Mouse (Mus musculus) stomach, postnatal 0 days (tissue): ENCODE measurements around the gene Rptor. TPM values are rescaled to one million over a fixed set of nuclear protein-coding genes. Genes with fewer than 3 reads are reported as not detected.

Experiments
- ATAC-seq: fragments of 200-750 bp; cut with Nextera tagmentation; 2 replicates; pipeline ENCODE4 v1.8.0; 2017; ENCODE audit not compliant: low FRiP score, low TSS enrichment
- DNase-seq: peaks from one replicate; pipeline ENCODE4 v3.0.0-alpha.2; 2016; ENCODE audit warnings: low spot score
- H3K27ac ChIP-seq: fragments of 300-500 bp; sonication (generic); replicated peaks from 2 replicates; pipeline ENCODE4 v1.5.1; 2014; ENCODE audit warnings: mild to moderate bottlenecking, control low read depth
- H3K27me3 ChIP-seq: fragments of 300-500 bp; sonication (generic); 2 replicates; pipeline ENCODE4 v1.6.1; 2014; ENCODE audit warnings: low read length; ENCODE audit not compliant: control insufficient read depth, insufficient read depth
- H3K36me3 ChIP-seq: fragments of 300-500 bp; sonication (generic); 2 replicates; pipeline ENCODE4 v1.6.1; 2014; ENCODE audit warnings: low read length, mixed read lengths; ENCODE audit not compliant: control insufficient read depth, insufficient read depth
- H3K4me1 ChIP-seq: fragments of 300-500 bp; sonication (generic); replicated peaks from 2 replicates; pipeline ENCODE4 v1.6.1; 2014; ENCODE audit warnings: antibody characterized with exemption; ENCODE audit not compliant: control insufficient read depth, insufficient read depth
- H3K4me2 ChIP-seq: fragments of 300-500 bp; sonication (generic); replicated peaks from 2 replicates; pipeline ENCODE4 v1.6.1; 2014; ENCODE audit warnings: low read depth, mild to moderate bottlenecking, control low read depth, moderate library complexity
- H3K4me3 ChIP-seq: fragments of 300-500 bp; sonication (generic); 2 replicates; pipeline ENCODE4 v1.5.1; 2014; ENCODE audit warnings: low read depth, low read length, control low read depth
- H3K9ac ChIP-seq: fragments of 300-500 bp; sonication (generic); 2 replicates; pipeline ENCODE4 v1.6.1; 2014; ENCODE audit warnings: mild to moderate bottlenecking, low read length, control low read depth, mixed read lengths
- H3K9me3 ChIP-seq: fragments of 300-500 bp; sonication (generic); 2 replicates; pipeline ENCODE4 v1.6.1; 2016; ENCODE audit warnings: low read length; ENCODE audit not compliant: control insufficient read depth
- CTCF ChIP-seq: IDR thresholded peaks from 2 replicates; pipeline ENCODE4 v1.5.1; 2016; ENCODE audit warnings: antibody characterized with exemption, low read depth, mild to moderate bottlenecking, moderate library complexity
- EP300 ChIP-seq: optimal IDR thresholded peaks from 2 replicates; pipeline ENCODE3; 2016; ENCODE audit warnings: antibody characterized with exemption
- whole genome bisulfite sequencing: fragments of 180-500 bp; shearing (Covaris S2); extraction: QIAGEN DNeasy Blood & Tissue Kit; methylation state at CpG from one replicate; pipeline ENCODE4 v1.1.7; 2014; 5-methylcytosine and 5-hydroxymethylcytosine counted together
- polyA plus RNA-seq: library from polyadenylated mRNA; unstranded; fragments of >200 nt; fragmentation: Nextera tagmentation; extraction: Ambion mirVana; gene quantifications from 2 replicates; pipeline ENCODE4 v1.2.1, GENCODE M21; 2015

Gene Rptor
- polyA plus RNA-seq, 1 experiment from 2014 or later: 3.7 TPM

GRCm38 (mm10) chr11:119794020-119794419 lies 191.3 kb downstream of the Rptor start:
- Histone ChIP-seq H3K36me3 (no peaks in the 10 kb centered on the region), H3K9ac (no peak overlapping the region), H3K4me3 (no peak overlapping the region), H3K9me3 (no peaks in the 10 kb centered on the region), H3K27ac (no peak overlapping the region), H3K27me3 (no peaks in the 10 kb centered on the region), H3K4me1 (no peaks in the 10 kb centered on the region), H3K4me2 (no peak overlapping the region)
- DNase-seq (no peak), ATAC-seq (no peak)
- WGBS: 96% methylated on average over 1 of the region's 1 CpGs
- no peak for TF ChIP-seq EP300
- no peak for TF ChIP-seq CTCF

DNA sequence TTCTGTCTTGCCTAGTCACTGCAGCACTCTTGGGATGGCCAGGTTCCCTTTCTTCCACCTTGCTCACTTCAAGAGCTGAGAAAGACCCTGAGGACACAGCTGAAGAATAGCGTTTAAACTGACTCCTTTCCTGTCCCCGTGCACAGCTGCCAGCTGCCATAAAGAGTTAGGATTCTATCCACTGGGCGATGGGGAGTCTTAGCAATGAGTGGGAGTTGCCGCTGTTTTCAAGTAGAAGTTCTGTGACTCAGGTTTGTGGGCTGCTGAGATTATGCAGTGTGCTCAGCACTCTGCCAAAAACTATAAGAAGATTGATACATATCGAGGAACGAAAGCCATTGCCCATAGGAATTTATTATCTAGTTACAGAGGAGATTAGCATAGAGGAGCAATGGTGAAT lies 192.0 kb downstream of the Rptor start:
- Histone ChIP-seq H3K4me1 (no peaks in the 10 kb centered on the region), H3K4me3 (no peak overlapping the region), H3K4me2 (no peak overlapping the region), H3K9me3 (no peaks in the 10 kb centered on the region), H3K27ac (no peak overlapping the region), H3K36me3 (0 out of 2 replicates have a peak, but pooled peaks cover 3% of the 10 kb centered on the region), H3K27me3 (no peaks in the 10 kb centered on the region), H3K9ac (no peak overlapping the region)
- ATAC-seq (no peak), DNase-seq (no peak)
- 53% methylated on average over 6 of the region's 6 CpGs for whole genome bisulfite sequencing
- TF ChIP-seq EP300: no peak
- TF ChIP-seq CTCF: no peak

- TF ChIP-seq EP300 (no peak), CTCF (no peak)
- Histone ChIP-seq H3K27me3 (no peaks in the 10 kb centered on the region), H3K9ac (no peak overlapping the region), H3K4me1 (no peaks in the 10 kb centered on the region), H3K4me3 (no peak overlapping the region), H3K27ac (no peak overlapping the region), H3K4me2 (no peak overlapping the region), H3K36me3 (0 out of 2 replicates have a peak, but pooled peaks cover 4% of the 10 kb centered on the region), H3K9me3 (no peaks in the 10 kb centered on the region)
- DNase-seq (no peak), ATAC-seq (0 out of 2 replicates have a peak, but pooled peaks have one; percentile 5)
- 40% methylated on average over 7 of the region's 7 CpGs for WGBS
Measured at GRCm38 (mm10) chr11:119796406-119796805, 193.7 kb downstream of the Rptor start.

GRCm38 (mm10) chr11:119796846-119797245 lies 194.1 kb downstream of the Rptor start:
- TF ChIP-seq EP300 (no peak), CTCF (no peak)
- no peak overlapping the region for H3K27ac ChIP-seq
- no peaks in the 10 kb centered on the region for H3K9me3 ChIP-seq
- ATAC-seq: no peak
- H3K4me3 ChIP-seq: no peak overlapping the region
- no peaks in the 10 kb centered on the region for H3K4me1 ChIP-seq
- H3K4me2 ChIP-seq: no peak overlapping the region
- WGBS: 85% methylated on average over 7 of the region's 7 CpGs
- no peak for DNase-seq
- H3K9ac ChIP-seq: no peak overlapping the region
- H3K36me3 ChIP-seq: 0 out of 2 replicates have a peak, but pooled peaks cover 4% of the 10 kb centered on the region
- no peaks in the 10 kb centered on the region for H3K27me3 ChIP-seq

DNA sequence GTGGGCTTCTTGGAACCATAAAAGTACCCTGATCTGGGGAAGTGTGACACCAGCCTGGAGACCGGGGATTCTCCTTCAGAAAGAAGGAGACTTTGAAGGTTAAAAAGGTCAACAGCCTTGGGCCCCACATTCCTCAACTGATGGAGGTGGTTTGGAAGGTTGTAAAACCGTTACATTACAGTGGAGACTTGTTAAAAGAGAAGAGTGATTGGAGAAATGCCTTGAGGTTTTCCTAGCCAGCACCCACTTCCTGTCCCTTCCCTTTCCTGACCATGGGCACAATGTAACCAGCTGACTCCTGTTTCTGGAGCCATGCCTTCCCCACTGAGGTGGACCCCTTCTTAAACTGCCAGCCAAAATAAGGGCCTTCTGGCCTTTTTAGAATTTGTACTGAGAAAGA lies 196.8 kb downstream of the Rptor start:
- Histone ChIP-seq H3K4me2 (no peak overlapping the region), H3K27ac (no peak overlapping the region), H3K27me3 (no peaks in the 10 kb centered on the region), H3K9me3 (no peaks in the 10 kb centered on the region), H3K4me3 (no peak overlapping the region), H3K36me3 (0 out of 2 replicates have a peak, but pooled peaks cover 4% of the 10 kb centered on the region), H3K4me1 (no peaks in the 10 kb centered on the region), H3K9ac (no peak overlapping the region)
- ATAC-seq (no peak), DNase-seq (no peak)
- no peak for TF ChIP-seq CTCF
- TF ChIP-seq EP300: no peak
- WGBS: 70% methylated on average over 2 of the region's 2 CpGs

DNA sequence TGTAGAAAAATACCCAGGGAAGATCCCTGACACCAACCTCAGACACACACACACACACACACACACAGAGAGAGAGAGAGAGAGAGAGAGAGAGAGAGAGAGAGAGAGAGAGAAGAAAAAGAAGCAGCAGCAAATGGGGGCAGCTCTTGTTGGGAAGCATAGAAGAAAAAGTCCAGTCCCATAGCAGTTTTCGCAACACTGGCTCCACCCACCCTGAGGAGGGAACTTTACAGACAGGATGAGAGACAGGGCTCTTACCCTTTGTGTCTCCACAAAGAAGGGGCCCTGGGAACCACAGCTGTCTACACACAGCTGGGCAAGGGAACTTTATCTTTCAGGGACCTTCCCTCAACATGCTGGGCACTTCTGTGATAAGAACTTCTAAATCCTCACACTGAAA lies 199.2 kb downstream of the Rptor start:
- Histone ChIP-seq H3K36me3 (peaks cover 4% of the 10 kb centered on the region; the same call in 1 of the 2 replicates), H3K9me3 (no peaks in the 10 kb centered on the region), H3K4me2 (no peak overlapping the region), H3K27me3 (no peaks in the 10 kb centered on the region), H3K4me1 (no peaks in the 10 kb centered on the region), H3K27ac (peak overlapping the region; percentile 40; the same call in 1 of the 2 replicates), H3K4me3 (no peak overlapping the region), H3K9ac (no peak overlapping the region)
- DNase-seq: no peak
- ATAC-seq: no peak; the same call in 1 of the 2 replicates
- WGBS: 43% methylated on average over 1 of the region's 1 CpGs
- no peak for TF ChIP-seq CTCF
- no peak for TF ChIP-seq EP300
